Mouse (Mus musculus) CD4-positive, CD25-positive, alpha-beta regulatory T cell, adult 9 weeks (primary cell): Measurements from ENCODE around the gene Gstk1. TPM values are rescaled to one million over a fixed set of nuclear protein-coding genes. Genes with fewer than 3 reads are reported as not detected.

Source experiments
- polyA plus RNA-seq: library from polyadenylated mRNA; unstranded; fragments of 100-300 nt; shearing (Covaris generic); gene quantifications from one replicate; pipeline ENCODE4 v1.2.1, GENCODE M21; 2017

Gstk1 gene
- 15.6 TPM for polyA plus RNA-seq

GRCm38 (mm10) chr6:42245711-42246353 is at the start of gene Gstk1:
Gstk1 (plus strand) TSS chr6:42245935.

GRCm38 (mm10) chr6:42215028-42215427 is 30.7 kb upstream of the Gstk1 start, which contains the start of gene Tas2r144:
Tas2r144 (plus strand) TSS chr6:42215328.

GRCm38 (mm10) chr6:42261524-42262170 is 15.9 kb downstream of the Gstk1 start, which contains the start of gene Tmem139:
Tmem139 (plus strand) TSS chr6:42261970.

GRCm38 (mm10) chr6:42264626-42265312 is 19.0 kb downstream of the Gstk1 start, which contains the start of gene Casp2:
Casp2 (plus strand) TSS chr6:42264985.

GRCm38 (mm10) chr6:42286448-42286847 is 40.7 kb downstream of the Gstk1 start, which contains the start of gene Clcn1:
Clcn1 (plus strand) TSS chr6:42286685.

Other genes starting within 250 kb of the Gstk1 start
- not detected for gene Sva, start 207.5 kb upstream of the Gstk1 start, polyA plus RNA-seq
- not detected for gene Tas2r139, start 105.0 kb upstream of the Gstk1 start, polyA plus RNA-seq
- gene Tas2r144, start 30.6 kb upstream of the Gstk1 start, polyA plus RNA-seq = not detected
- gene Tmem139, start 16.0 kb downstream of the Gstk1 start, polyA plus RNA-seq = not detected
- 79.9 TPM for gene Casp2, start 19.1 kb downstream of the Gstk1 start, polyA plus RNA-seq
- not detected for gene Clcn1, start 40.8 kb downstream of the Gstk1 start, polyA plus RNA-seq
- not detected for gene Fam131b, start 78.7 kb downstream of the Gstk1 start, polyA plus RNA-seq
- 53.3 TPM for gene Zyx, start 103.7 kb downstream of the Gstk1 start, polyA plus RNA-seq
- 0.21 TPM for gene Epha1, start 127.3 kb downstream of the Gstk1 start, polyA plus RNA-seq
- not detected for gene Tas2r143, start 154.3 kb downstream of the Gstk1 start, polyA plus RNA-seq
- not detected for gene Tas2r135, start 159.5 kb downstream of the Gstk1 start, polyA plus RNA-seq
- gene Tas2r126, start 188.6 kb downstream of the Gstk1 start, polyA plus RNA-seq = not detected
- gene Olfr458, start 219.3 kb downstream of the Gstk1 start, polyA plus RNA-seq = not detected
- not detected for gene Olfr457, start 230.4 kb downstream of the Gstk1 start, polyA plus RNA-seq
- gene Olfr456, start 241.3 kb downstream of the Gstk1 start, polyA plus RNA-seq = not detected